Mouse (Mus musculus) brain, embryonic 14.5 days (tissue): ENCODE measurements around the gene Zfp513.

ENCODE experiments used
- CTCF ChIP-seq: fragments of 200-500 bp; IDR thresholded peaks from 2 replicates; pipeline ENCODE4 v1.5.1; 2012; ENCODE audit warnings: inconsistent platforms, mild to moderate bottlenecking, moderate library complexity, borderline replicate concordance; ENCODE audit not compliant: insufficient read depth, insufficient read length; ENCODE audit errors: extremely low read depth
- POLR2A ChIP-seq: fragments of 200-500 bp; IDR thresholded peaks from 2 replicates; pipeline ENCODE4 v1.6.1; 2012; ENCODE audit warnings: mild to moderate bottlenecking, inconsistent platforms, borderline replicate concordance; ENCODE audit not compliant: poor library complexity, insufficient read depth, insufficient read length, severe bottlenecking; ENCODE audit errors: extremely low read depth

DNA sequence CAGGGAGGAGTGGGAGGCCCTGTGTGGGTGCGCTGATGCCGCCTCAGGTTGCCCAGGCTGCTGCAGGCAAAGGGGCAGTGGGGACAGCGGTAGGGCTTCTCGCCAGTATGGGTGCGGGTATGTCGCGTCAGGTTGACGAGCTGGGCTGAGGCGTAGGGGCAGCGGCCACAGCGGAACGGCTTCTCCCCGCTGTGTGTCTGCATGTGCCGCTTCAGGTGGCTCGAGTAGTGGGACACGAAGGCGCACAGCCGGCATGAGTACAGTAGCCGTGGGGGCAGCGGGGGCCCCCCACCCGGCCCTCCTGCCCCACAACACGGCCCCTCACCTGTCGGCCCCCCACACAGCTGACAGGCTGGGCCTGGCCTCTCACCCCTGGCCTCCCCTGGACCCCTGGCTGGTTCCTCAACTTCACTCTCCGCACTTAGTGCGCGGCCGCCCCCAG, 1.8 kb downstream of the Zfp513 start:
- TF ChIP-seq CTCF, result no peak
- no peak for TF ChIP-seq POLR2A
